In the genomic region with DNA sequence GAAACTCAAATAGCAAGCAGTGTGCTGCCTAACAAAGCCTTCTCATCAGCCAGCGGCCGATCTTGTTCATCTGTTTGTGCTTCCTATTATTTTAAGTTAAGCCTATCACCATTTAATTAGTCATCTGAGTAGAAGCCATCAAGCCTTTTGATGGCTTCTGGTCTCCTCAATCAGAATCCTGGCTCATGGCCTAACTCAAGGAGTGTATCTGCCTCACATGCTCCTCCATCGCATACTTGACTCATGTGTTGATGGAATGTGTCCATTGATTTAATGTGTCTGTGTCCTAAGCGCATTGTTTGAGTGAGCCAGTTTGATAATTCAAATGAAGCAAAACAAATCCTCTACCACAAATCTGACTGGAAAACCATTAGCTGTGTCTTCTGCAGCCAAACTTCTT, we compare ENCODE assay signal across 17 mouse cellular contexts.
"Had no signal": no experiment of that assay in that cellular context is flagged by ENCODE, and none has a peak within 500 bp of the region (broad histone marks: within the 10 kb centered on the region; RNA-seq: fewer than 3 reads in every experiment).

No protein-coding gene starts in this region.

- H3K4me3 ChIP-seq: liver, embryonic 12.5 days; midbrain, embryonic 10.5 days; midbrain, embryonic 12.5 days; myocyte; neural tube, embryonic 13.5 days; neural tube, embryonic 15.5 days had no signal

- H3K9ac ChIP-seq: liver, embryonic 12.5 days; liver, embryonic 14.5 days; midbrain, embryonic 12.5 days; neural tube, embryonic 13.5 days; neural tube, embryonic 15.5 days had no signal

- H3K4me1 ChIP-seq: liver, embryonic 12.5 days; midbrain, embryonic 10.5 days; midbrain, embryonic 12.5 days; neural tube, embryonic 13.5 days; neural tube, embryonic 15.5 days had no signal

- H3K27ac ChIP-seq: liver, embryonic 12.5 days; liver, embryonic 14.5 days; midbrain, embryonic 10.5 days; midbrain, embryonic 12.5 days; neural tube, embryonic 13.5 days; neural tube, embryonic 15.5 days had no signal

- ATAC-seq: liver, embryonic 12.5 days; midbrain, embryonic 16.5 days had no signal

- H3K9me3 ChIP-seq: liver, embryonic 12.5 days; midbrain, embryonic 10.5 days; midbrain, embryonic 12.5 days; neural tube, embryonic 15.5 days had no signal

- H3K4me2 ChIP-seq: liver, embryonic 12.5 days; midbrain, embryonic 12.5 days; neural tube, embryonic 13.5 days; neural tube, embryonic 15.5 days had no signal

- H3K27me3 ChIP-seq: liver, embryonic 12.5 days; midbrain, embryonic 12.5 days; neural tube, embryonic 13.5 days had no signal

- DNase-seq: midbrain, embryonic 14.5 days; retina, postnatal 1 day; right cerebral cortex, adult 18-20 months; right cerebral cortex, postnatal 25 days; right cerebral cortex, postnatal 4 days; spleen, adult 18-20 months; thymus, adult 18-20 months; thymus, postnatal 14 days; thymus, postnatal 36 days had no signal

- H3K36me3 ChIP-seq: liver, embryonic 12.5 days; midbrain, embryonic 10.5 days; midbrain, embryonic 12.5 days; neural tube, embryonic 13.5 days; neural tube, embryonic 15.5 days had no signal
